Mouse (Mus musculus) kidney, adult 11 months (tissue): Measurements from ENCODE around the gene Kif4.

Source experiments
- DNase-seq: peaks from one replicate; pipeline ENCODE4 v3.0.0; 2022

Gene Kif4

DNA sequence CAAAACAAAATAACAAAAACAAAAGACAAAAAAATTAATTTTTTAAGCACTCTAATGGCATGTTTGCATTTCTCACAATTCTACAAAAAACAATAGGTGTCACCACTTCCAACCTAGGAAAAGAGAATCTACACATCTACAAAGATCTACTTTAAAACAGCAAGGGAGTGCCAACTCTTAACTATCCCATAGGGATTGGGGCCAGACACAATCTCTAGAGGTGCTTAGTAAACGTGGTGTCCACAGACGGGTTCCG, at the start of gene Kif4:
Gene Kif4 (plus strand): TSS at position 192 of the 256 bp plus-strand sequence.
- no peak for DNase-seq

DNA sequence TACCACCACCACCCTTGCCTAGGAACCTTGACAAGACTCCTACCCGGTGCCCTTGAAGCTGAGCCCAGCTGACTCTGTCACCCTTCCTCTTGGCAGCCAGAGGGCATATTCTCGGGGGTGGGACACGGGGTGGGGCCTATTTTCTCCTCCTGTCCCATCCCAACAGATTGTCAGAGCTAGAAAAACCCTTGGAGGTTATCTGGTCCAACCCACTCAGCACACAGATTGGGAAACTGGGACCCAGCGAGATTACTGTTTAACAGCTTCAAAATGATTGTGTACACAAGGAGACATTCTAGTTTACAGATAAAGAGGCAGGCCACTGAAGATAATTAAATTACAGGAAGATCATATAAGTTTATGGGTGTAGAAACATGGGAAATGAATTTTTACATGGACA, 30.7 kb upstream of the Kif4 start, which contains the start of gene P2ry4:
Gene P2ry4 (minus strand): TSS at position 79 of the 400 bp plus-strand sequence.
- DNase-seq = no peak

DNA sequence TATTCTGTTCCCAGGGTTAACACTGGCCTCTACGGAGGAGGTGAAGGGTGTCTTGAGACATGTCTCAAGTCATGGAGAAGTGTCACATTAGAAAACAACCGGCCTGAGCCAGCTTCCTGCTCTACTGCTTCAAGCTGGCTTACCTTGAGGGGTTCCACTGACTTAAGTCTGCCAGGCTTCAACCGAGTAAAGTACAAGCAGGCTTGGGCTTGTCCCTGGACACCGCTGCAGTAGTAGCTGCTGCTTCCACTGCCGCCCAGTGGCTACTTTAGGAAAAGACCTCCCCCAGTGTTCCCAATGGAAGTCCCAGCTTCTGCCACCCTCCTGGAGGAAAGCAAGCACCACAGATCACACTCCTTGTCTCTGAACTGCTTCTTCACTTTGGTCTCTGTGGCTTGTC, 28.1 kb upstream of the Kif4 start:
- DNase-seq = peak; percentile 21

DNA sequence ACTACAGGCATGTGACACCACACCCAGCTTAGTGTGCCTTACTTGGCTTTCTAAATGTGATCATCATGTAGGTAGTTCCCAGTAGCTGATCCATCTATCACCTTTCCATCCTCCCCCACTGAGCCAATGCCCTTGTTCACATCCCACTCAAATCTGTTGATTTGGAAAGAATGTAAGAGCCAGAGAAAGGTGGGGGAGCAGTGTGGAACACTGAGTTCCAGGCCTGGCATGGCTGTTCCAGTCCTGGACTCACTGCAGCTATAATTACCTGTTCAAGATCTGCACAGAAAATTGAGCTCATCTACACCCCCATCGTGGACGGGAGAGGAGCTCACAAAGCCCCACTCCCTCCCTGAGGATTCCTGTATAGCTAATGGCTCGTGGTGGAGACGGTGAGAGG, 25.8 kb upstream of the Kif4 start:
- DNase-seq = no peak

DNA sequence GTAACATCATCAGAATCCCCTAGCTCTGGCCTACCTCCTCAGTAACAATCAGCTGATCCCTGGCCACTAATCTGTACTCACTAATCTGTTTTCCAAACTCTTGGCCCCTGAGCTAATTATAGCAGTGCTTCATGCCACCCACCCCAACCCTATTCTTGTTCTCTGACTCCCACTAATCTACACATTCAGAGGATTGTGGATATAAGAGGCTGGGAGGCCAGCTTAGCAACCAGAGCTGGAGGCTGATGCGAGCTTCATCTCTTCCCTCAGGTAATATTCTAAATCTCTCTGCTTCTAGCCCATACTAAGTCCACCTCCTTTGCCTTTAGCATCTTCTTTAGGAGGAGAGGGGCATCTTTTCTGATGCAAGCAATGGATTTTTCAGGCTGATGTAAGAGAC, 20.2 kb upstream of the Kif4 start, which contains the start of gene Arr3:
Gene Arr3 (plus strand): TSS at position 184 of the 400 bp plus-strand sequence.
- no peak for DNase-seq

DNA sequence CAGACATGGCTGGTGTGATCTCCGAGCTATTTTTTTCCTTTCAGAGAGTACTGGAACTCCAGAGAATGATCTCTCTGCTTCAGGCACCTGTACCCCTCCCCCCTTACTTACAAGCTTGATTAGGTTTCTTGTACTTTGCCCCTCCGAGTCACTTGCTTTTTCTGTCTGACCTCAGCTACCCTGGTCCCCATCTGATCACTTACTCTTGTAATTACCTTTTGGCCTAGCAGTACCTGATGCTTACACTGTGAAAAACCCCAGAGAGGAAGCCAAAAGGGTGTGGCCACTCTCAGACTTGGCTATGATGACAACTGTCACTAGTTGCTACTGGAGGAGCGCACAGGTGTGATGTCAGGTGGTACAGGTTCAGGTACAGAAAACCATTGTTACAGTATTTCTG, 7.0 kb upstream of the Kif4 start:
- peak; percentile 6 for DNase-seq

DNA sequence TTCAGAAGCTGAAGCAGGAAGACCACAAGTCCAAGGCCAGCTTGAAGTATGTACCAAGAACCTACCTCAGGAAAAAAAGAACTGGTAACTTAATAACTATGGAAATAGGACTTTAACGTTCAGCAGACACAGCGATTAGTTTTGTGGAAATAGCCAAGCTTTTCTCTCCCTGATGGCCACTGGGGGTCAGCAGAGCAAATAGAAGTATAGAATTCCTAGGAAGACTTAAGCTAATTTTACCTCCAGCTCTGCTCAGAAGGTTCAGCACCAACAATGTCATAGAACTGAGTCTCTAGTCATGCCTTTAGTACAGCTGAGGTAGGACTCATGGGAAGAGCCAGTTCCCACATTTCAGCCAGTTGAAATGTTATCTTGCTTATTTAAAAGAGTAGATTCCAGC, 4.2 kb upstream of the Kif4 start:
- no peak for DNase-seq

DNA sequence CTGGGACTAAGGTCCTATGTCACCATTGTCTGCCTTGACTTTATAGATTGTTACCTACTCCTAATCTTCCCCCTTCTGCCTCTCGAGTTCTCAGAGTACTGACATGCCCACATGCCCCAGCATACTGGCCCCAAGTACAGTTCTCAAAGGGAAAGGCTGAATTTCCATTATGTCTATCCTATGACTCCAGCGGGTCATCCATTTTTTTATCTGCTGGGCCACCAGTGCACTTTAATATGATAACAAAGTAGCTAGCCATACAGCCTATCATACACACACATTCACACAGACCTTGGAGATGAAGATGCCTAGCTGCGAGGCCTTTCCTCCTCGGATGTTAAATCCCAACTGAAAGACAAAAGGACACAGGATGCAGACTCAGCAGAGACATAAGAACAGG, 1.3 kb upstream of the Kif4 start:
- no peak for DNase-seq

DNA sequence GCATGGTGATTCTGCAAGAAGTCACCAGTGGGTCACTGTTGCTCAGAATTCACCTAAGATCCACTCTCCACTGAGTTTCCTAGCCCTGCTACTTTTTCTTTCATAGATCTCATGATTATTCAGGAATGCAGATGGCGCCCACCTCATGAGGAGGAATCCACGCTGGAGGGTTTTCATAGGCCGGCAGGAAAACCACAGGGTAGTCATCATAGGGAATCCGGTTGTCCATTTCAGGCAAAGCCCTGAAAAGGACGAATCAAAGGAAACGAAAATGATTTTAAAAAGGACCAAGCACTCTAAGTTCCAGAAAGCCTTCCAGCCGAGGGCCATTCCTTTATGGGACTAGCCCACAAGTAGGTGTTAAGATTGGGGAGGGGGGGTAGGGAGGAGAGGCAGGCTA, 391 bp upstream of the Kif4 start:
- DNase-seq = no peak

DNA sequence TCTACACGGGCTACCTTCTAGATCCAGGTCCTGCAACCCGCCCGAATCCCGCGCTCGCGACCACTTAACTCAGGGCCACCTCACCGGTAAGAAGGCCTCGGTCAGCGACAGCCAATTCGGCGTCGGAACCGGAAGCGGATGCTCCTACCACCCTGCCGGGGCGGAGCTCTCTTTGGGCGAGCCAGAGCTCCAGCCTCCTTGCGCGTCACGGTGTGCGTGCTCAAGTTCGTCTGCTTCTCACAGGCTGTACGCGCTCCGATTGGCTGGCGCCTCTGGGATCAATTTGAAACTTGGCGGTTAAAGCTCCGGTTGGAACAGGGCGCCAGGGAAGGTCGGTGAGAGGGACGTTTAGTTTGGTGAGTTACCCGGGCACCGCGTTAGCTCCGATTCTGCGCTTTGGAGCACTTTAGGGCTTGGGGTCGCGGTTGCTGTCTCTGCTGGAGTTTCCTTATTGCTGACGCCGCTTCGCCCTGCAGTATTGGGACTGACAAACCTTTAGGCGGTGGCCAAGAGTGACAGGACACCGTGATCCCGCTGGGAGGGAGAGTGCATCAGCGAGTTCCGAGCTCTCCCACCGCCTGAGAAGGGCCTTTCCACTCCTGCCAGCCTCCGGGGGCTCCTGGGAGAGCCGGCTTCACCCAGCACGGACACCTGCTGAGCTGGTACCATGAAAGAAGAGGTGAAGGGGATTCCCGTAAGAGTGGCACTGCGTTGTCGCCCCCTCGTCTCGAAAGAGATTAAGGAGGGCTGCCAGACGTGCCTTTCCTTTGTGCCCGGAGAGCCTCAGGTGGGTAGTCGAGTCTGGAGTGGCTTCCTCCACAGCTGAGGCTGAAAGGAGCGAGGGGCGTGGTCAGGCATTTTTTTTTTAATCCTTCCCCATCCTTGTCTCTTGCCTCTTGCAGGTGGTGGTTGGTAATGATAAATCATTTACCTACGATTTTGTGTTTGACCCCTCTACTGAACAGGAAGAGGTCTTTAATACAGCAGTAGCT, 561 bp downstream of the Kif4 start, which contains the start of gene Pdzd11:
Gene Pdzd11 (minus strand): TSS at position 767 of the 992 bp plus-strand sequence.
- DNase-seq = peak; percentile 92

DNA sequence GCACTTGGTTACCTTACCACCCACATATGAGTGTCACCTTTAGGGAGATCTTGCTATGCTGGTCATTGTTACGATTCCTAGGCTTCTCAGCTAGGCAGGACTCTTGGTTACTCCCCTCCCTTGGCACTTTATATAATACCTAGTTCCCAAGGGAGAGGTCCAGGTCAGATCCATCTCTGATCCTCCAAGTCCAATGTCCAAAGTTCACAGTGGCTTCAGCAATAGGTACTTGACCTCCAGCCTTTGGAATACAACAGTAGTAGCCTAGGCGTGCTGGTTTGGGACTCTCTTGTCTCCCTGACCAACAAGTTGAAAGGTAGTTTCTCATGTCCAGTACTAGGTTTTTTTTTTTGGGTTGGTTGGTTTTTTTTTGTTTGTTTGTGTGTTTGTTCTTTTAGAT, 3.5 kb downstream of the Kif4 start:
- DNase-seq = peak; percentile 21

DNA sequence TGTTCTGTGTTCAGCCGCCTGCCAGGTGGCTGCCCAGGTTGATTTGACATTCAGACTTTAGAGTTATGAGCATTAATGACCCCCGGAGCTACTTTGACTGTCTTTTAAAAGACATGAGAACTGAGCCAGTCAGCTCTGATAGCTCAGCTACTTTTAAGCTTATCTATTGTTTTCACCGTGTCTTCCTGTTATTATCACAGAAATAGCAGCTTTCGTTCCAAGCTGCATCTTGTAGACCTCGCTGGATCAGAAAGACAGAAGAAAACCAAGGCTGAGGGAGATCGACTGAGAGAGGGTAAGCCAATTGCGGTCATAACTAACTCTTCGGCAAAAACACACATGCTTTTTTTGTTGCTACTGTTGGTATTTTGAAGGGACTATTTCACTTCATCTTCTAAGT, 12.9 kb downstream of the Kif4 start:
- no peak for DNase-seq

DNA sequence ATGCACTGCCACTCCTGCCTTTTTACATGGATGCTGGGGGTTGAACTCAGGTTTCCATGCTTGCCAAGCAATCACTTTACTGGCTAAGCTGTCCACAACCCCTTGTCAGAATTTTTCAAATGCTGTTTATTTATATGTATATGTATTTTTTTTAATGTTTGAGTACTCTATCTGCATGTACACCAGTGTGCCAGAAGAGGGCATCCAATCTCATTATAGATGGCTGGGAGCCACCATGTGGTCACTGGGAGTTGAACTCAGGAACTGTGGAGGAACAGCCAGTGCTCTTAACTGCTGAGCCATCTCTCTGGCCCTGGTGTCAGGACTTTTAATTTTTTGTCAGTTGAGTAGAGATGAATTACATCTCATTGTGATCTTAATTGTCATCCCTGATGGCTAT, 27.3 kb downstream of the Kif4 start:
- DNase-seq = no peak

DNA sequence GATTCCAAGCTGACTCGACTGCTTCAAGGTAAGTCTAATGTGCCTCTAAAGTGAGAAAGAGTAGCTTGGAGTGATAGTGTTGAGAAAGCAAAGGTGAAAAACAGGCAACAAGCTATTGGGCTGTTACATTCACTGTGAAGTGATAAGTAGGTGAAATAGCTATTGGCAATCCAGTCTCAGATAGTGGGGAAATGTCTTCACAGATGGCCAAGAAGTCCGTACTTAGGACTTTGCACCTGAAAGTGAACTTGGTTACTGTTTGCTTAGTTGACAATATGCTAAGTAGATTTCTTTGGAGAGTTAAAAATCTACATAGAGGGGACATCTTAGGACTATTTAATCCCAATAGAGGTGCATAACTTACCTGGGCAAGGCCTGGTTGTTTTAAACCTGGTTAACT, 39.3 kb downstream of the Kif4 start:
- DNase-seq = peak; percentile 6

DNA sequence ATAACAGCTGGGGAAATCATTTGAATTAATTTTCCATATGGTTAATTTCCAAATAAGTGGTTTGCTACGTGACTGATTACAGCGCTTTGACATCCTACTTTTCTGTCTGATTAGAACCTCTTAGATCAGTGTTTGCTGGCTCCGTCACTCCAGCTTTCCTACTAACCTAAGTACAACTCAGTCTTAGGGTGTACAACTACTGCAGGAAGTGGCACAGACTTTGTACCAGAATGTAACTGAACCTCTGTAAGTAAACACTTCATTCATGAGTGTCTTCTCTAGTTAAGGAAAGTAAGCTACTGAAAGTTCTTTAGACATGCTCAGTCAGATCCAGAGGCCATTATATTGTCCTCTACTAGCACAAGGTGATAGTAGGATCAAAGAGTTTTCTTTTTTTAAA, 52.7 kb downstream of the Kif4 start:
- DNase-seq = no peak

DNA sequence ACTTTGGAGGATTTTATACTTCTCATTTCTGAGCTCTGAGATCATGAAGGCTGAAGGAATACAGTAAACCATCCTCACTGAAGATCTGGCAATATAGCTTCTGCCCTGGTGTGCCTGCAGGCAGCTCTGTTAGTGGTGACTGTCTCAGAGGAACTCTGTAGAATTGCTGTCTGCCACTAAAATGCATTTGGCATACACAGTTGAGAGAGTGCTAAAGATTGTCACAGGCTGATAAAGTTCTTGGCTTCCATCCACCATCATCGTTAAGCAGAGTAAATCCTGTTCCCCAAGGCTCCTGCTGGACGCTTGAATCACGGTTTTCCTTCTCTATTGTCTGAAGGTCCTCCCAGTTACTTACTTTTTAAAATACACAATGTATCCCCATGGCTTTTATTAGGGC, 61.0 kb downstream of the Kif4 start:
- DNase-seq = no peak

DNA sequence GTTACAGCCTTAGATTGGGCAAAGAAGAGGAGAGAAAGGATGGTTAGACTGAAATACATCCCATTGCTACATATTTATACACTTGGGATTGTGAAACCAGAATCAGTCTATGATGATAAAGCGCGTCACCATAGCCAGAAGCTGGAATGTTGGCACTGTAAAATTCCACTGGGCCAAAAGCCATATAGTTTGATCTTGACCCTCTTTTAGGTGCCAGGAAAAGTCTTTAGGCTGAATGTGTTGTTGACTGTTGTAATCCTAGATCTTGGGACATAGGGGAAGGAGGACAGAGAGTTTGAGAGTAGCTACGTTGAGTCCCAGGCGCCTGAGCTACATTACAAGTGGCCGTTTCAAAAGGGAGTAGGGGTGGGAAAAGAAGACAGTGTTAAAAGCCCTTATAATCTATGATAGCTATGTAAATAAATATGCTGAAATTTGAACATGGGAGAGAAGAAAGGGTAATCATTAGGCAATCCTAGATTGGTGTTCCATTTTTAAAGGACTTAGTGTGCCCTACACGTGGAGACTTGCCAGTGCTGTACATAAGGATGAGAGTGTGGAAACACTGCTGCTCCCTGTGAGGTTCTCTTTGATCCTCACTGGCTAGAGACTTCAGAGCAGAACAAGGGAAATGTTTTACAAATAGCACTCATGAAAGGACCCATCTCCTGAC, 62.0 kb downstream of the Kif4 start:
- DNase-seq = no peak

DNA sequence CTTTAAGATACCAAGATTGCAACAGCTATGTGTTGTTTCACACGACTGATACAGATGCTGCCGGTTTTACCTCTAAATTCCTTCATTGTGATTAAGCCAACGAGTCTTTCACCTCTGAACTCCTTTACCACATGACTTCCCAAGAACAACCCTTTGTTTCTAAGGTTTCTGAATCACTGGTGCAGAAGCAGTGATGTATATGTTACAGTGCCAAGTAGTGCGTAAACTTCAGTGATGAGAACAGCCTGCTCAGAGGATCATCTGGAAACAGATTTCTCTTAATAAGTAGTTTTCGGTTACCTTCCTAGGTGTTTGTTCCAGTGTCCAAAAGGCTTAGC, 62.5 kb downstream of the Kif4 start:
- no peak for DNase-seq

DNA sequence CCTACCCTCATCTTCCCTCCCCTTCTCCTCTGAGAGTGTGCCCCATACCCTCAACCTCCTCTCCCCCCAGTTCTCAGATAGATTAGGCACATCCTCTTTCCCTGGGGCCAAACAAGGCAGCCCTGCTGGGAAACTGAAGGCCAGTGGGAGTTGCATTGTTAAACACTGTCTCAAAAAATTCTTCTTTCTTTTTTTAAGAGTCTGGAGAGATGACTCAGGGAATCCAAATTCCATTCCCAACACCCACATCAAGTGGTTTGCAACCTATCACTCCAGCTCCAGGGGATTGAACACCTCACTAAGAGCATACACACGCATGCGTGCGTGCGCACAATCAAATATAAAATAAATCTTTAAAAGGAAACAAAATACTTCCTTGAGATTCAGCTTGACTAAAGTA, 71.2 kb downstream of the Kif4 start:
- DNase-seq = no peak

DNA sequence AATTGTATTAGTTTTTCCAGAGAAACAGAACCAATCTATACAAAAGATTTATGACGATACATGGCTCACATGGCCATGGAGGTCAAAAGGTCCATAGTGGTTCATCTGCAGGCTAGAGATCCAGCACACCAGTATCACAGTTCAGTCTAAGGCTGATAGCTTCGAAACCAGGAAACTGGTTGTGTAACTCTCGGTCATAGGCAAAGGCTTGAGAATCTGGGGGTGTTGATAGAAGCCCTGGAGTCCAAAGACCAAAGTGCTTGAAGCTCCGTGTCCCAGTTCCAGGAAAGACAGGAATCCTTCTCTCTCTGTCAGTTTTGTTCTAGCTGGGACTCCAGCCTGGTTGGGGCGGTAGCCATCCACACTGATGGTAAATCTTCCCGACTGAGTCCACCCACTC, 82.5 kb downstream of the Kif4 start:
- DNase-seq = peak; percentile 38

DNA sequence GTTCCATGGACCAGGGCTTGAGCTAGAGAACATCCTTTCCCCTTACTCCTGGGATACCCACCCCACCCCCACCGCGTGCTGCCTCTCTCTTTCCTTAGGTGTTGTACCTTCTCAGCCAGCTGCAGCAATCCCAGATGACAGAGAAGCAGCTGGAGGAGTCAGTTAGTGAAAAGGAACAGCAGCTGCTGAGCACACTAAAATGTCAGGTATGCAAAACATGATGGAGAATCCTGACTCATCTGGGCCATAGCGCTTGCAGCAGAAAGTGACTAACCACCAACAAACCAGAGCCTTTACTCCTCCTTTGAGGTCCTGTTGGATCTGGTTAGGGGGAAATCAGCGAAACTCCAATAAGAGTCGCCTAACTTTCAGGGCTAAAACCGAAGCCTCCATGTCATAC, 90.6 kb downstream of the Kif4 start:
- no peak for DNase-seq

DNA sequence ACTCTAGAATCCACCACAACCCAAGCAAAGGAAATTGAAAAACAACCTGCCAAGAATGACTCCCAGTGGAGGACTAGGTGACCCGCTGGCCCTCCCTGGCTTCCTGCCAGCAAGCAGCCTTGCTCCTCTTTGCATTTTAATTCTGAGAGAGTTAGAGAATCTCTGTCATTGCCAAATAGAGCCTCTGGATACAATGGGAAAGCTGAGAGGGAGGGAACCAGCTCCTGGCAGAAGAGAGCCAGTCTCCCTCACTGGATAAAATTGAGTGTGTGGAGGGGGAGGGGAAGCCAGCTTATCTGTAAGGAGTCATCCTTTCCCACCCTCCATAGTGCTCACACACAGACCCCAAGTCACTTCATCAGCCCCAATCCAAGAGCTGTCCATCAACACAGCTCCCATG, 103.4 kb downstream of the Kif4 start:
- peak; percentile 36 for DNase-seq

DNA sequence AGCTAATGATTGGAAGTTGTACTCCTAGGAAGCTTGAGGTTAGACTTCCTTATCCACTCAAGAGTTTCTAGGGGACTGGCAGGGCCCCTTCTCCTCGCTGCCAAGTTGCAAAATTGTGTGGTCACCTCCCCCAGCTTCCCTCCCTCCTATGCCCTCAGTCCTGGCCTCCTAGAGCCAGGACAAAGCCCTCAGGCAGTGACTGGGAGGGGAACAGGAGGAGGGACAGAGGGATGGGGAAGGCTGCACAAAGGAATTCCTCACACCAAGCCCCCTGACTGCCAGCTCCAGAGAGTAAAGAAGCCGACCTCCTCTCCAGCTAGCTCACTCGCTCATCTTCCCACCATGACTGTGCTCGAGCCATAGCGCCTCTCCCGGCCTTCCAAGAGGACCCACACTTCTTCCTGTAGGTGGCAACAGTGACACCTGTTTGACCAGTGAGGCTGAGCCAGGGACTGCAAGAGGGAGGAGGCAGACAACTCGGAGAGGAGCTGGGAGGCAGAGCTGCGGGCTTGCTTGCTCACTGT, 104.2 kb downstream of the Kif4 start, which contains the start of gene Gdpd2:
Gene Gdpd2 (plus strand): TSS at position 209 of the 524 bp plus-strand sequence.
- peak; percentile 41 for DNase-seq

DNA sequence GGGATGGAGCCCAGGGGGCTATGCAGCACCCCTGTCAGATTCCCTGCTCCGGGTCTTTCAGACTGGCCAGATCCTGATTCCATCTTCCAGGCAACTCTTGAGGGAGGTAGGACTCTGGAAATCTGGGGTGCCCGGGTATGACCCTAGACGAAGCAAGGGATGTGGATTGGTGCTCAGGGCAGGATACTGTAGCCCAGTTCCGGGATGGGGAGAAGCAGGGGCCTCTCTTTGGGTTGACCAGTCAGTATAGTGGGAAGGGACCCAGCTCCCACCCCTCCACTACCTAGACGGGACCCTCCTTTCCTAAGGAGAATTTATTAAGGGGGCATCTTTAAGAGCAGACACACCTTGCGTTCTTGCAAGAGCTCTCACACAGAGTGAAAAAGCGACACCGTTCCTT, 104.7 kb downstream of the Kif4 start:
- no peak for DNase-seq
